Mouse (Mus musculus) Patski (cell line): ENCODE measurements at regions not wholly inside any gene's neighbourhood (a gene's known extent, or its start where the extent isn't known, plus 50 kb on each side); places are given as distances from the start of the nearest gene placed in this dataset.

Experiments
- ATAC-seq: fragments of 100-300 bp; one replicate; pipeline ENCODE4 v1.8.0; 2021
- CTCF ChIA-PET: fragments of 350-600 bp; sonication (Branson Sonifier 250); formaldehyde crosslinking; loops from one replicate; lab custom pipeline; 2022; ENCODE audit warnings: inconsistent platforms; lab: Charles Lee
- POLR2A ChIA-PET: fragments of 350-600 bp; sonication (Branson Sonifier 250); formaldehyde crosslinking; loops from one replicate; lab custom pipeline; 2022; ENCODE audit warnings: antibody characterized with exemption, inconsistent platforms; lab: Charles Lee
- DNase-seq: peaks from one replicate; pipeline ENCODE4 v3.0.0-alpha.2; 2011; ENCODE audit warnings: low read depth, low spot score
- H3K27me3 ChIP-seq: fragments of 371-371 bp; one replicate; pipeline ENCODE4 v1.5.1; 2021
- CTCF ChIP-seq: fragments of 100-300 bp; IDR thresholded peaks from one replicate; pipeline ENCODE4 v1.5.1; 2021
- in situ Hi-C: fragments of 300-500 bp; cut with MboI; formaldehyde crosslinking; loops from 3 replicates; pipeline ENCODE4 v1.11.1; 2018; ENCODE audit warnings: low pct_unique_long_range_greater_than_20kb, mixed read lengths

DNA sequence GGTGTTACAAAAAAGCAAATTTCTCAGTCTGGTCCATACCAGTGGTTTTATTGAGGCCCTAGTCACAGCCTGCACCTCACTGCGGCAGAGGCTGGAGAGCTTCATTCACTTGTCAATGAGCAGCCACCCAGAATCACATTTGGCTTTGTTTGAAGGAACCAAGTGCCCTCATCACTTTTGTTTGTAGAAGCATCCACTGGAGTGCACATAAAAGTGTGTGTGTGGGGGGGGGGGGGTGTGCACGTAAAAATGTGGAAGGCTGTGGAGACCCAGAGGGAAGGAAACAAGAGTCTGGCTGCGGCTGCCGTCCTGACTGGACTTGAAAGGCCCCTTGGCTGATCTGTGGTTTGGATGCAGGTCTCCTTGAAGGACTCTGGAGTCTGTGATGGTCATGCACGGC lies 187.0 kb upstream of the Arglu1 start:
- ATAC-seq: no peak
- in situ Hi-C loops: no loop called here
- ChIA-PET CTCF (interaction anchor here (1.5 kb wide), 1 partner anchor 9 kb away, joined by 4 read pairs; no protein-coding TSS in a partner anchor), POLR2A (no interaction called here)
- no peak for DNase-seq
- no peak for TF ChIP-seq CTCF
- H3K27me3 ChIP-seq: no peaks in the 10 kb centered on the region

- CTCF ChIA-PET: interaction anchor here (1.5 kb wide), 1 partner anchor 10 kb away, joined by 4 read pairs; no protein-coding TSS in a partner anchor
- no peak for DNase-seq
- no peaks in the 10 kb centered on the region for H3K27me3 ChIP-seq
- no peak for TF ChIP-seq CTCF
- no peak for ATAC-seq
- POLR2A ChIA-PET: no interaction called here
- in situ Hi-C loops: no loop called here
Measured at GRCm38 (mm10) chr8:8876879-8877278, 186.6 kb upstream of the Arglu1 start.

GRCm38 (mm10) chr8:8876469-8876868 lies 186.1 kb upstream of the Arglu1 start:
- DNase-seq: no peak
- in situ Hi-C loops: no loop called here
- TF ChIP-seq CTCF: no peak
- POLR2A ChIA-PET: no interaction called here
- CTCF ChIA-PET: no interaction called here
- ATAC-seq: no peak
- no peaks in the 10 kb centered on the region for H3K27me3 ChIP-seq

DNA sequence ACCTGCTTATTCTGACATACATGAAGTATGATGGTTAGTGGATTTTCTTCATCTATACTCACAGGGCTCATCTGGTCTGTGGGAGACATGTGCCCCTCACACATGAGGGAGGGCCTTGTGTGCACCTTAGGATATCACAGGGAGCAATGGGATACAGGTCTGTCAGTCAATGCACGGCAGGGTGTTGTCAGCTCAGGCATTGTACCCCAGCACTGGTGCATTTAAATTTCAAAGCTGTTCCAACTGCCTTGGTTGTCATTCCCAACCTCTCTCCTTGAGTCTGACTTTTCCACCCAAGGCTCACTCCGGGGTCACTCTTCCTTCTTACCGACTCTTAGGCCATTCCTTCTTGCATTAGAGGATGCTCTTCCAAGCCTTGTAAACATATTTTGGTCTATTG lies 181.6 kb upstream of the Arglu1 start:
- no peak for TF ChIP-seq CTCF
- ChIA-PET CTCF (interaction anchor here (1.2 kb wide), 1 partner anchor 18 kb away, joined by 3 read pairs; no protein-coding TSS in a partner anchor), POLR2A (no interaction called here)
- in situ Hi-C loops: no loop called here
- DNase-seq (no peak), ATAC-seq (no peak)
- H3K27me3 ChIP-seq: no peaks in the 10 kb centered on the region

DNA sequence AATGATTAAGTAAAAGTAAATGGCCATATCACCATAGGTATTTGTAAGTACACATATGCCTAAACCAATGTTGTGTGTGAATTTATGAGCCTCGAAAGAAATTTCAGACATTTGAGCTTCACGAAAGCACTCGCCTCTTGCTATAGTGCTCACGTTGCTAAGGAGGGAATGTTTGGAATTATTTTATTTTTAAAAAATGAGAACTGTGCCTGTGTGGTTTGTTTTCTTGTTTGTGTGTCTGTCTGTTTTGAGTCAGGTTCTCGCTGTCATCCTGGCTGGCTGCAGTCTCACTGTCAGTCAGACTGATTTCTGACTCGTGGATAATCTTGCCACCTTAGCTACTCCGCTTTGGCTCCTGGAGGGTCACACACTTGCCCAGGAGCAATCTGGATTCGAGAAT lies 180.7 kb upstream of the Arglu1 start:
- no peak for DNase-seq
- H3K27me3 ChIP-seq: no peaks in the 10 kb centered on the region
- no peak for TF ChIP-seq CTCF
- in situ Hi-C loops: no loop called here
- CTCF ChIA-PET: no interaction called here
- POLR2A ChIA-PET: no interaction called here
- ATAC-seq: no peak

- H3K27me3 ChIP-seq: no peaks in the 10 kb centered on the region
- TF ChIP-seq CTCF: no peak
- in situ Hi-C loops: no loop called here
- ChIA-PET POLR2A (no interaction called here), CTCF (no interaction called here)
- no peak for ATAC-seq
- no peak for DNase-seq
Measured at GRCm38 (mm10) chr8:8870487-8870886, 180.2 kb upstream of the Arglu1 start.

DNA sequence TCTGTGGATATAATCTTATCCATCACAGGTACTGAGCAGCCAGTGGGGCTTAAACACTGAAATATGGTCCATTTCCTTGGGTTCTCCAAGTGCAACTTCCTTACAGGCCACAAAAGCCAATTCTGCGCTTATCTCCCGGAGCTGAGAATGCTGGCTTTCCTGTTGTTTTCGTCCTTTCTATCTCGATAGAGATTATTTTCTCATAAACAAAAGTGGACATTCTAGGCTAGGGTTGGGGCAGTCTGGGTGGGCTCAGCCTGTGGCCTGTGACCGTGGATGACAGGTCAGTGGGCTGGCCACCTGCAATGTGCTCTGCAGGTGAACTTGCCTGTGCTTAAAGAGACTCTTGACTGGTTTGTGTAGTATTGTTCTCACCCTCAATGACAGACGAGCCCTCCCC lies 179.0 kb upstream of the Arglu1 start:
- CTCF ChIA-PET: no interaction called here
- no peak for DNase-seq
- H3K27me3 ChIP-seq: no peaks in the 10 kb centered on the region
- POLR2A ChIA-PET: no interaction called here
- in situ Hi-C loops: no loop called here
- no peak for ATAC-seq
- no peak for TF ChIP-seq CTCF

- in situ Hi-C loops: no loop called here
- no peak for ATAC-seq
- H3K27me3 ChIP-seq: no peaks in the 10 kb centered on the region
- ChIA-PET POLR2A (no interaction called here), CTCF (interaction anchor here (1.0 to 1.2 kb wide), 2 partner anchors 13 to 125 kb away, joined by 3 read pairs; no protein-coding TSS in a partner anchor)
- TF ChIP-seq CTCF: no peak
- DNase-seq: no peak
Measured at GRCm38 (mm10) chr8:8867924-8868323, 177.6 kb upstream of the Arglu1 start.

DNA sequence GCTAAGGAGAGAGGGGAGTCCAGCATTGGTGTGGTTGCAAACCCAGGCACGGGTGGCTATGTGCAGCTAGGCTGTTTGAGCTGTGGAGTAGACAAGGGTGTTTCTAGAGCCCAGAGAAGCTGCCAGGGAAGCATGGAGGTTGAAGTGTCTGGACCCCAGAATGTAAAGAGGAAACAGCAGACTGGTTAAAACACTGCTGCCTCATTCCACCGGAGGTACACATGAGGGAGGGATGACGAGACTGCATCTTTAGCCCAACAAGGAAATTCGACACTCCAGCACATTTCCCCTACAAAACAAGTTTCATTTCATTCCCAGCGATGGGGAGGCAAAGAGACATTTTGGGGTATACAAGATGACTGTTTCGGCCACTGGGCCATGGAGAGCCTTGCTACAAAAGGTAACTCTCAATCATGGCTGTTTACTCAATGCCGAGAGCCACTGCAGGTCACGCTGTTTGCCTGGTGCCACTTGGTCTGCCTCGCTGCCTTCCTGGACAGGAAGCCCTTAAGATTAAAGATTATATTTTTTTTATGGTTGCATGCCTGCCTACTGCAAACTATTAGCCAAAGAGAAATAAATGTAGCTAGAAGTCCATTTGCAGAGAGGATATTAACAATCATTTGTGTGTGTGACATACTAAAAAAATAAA lies 176.9 kb upstream of the Arglu1 start:
- no peaks in the 10 kb centered on the region for H3K27me3 ChIP-seq
- ATAC-seq (no peak), DNase-seq (no peak)
- ChIA-PET CTCF (interaction anchor here (1.0 to 1.2 kb wide), 2 partner anchors 14 to 125 kb away, joined by 3 read pairs; no protein-coding TSS in a partner anchor), POLR2A (no interaction called here)
- in situ Hi-C loops: no loop called here
- TF ChIP-seq CTCF: no peak

- POLR2A ChIA-PET: interaction anchor here (0.5 kb wide), 1 partner anchor 752 kb away, joined by 4 read pairs; no protein-coding TSS in a partner anchor
Measured at GRCm38 (mm10) chr8:8862767-8863166, 172.4 kb upstream of the Arglu1 start.

DNA sequence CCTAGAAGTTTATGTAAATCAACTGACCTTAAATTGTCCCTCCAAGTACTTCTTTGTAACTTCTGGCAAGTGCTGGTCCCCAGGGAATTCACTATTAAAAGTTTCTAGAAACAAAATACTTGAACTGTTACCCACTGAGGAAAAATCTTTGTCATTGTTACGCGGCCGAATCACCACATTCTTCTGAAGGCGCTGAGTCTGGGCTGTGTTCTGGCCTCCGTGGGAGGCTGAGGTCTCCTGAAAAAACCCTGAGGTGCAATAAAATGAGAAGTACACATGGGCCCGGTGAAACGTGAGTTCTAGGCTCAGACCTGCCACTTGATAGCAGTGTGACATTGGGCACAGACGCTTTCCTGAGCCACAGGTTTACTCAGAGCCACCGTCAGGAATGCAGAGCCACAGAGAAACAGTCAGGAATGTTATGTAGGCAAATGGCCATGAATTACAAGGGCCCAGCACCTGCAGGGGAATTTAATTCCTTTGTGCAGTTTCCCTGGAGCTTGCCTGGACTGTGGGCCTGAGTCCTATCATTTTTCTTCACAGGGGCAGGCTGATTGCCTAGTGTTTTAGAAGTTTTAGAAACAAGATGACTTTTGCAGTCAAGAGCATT lies 171.1 kb upstream of the Arglu1 start:
- ATAC-seq: peak; percentile 47
- no peak for DNase-seq
- in situ Hi-C loops: no loop called here
- CTCF ChIA-PET: no interaction called here
- TF ChIP-seq CTCF: no peak
- H3K27me3 ChIP-seq: no peaks in the 10 kb centered on the region
- POLR2A ChIA-PET: no interaction called here

More at GRCm38 (mm10) chr8:8862767-8863166, 172.4 kb upstream of the Arglu1 start:
- in situ Hi-C loops: no loop called here
- H3K27me3 ChIP-seq: no peaks in the 10 kb centered on the region
- DNase-seq (no peak), ATAC-seq (no peak)
- TF ChIP-seq CTCF: no peak
- CTCF ChIA-PET: no interaction called here
